Mouse (Mus musculus) urinary bladder, postnatal 0 days (tissue): Measurements from ENCODE around the gene Supt4a. TPM values are rescaled to one million over a fixed set of nuclear protein-coding genes. Genes with fewer than 3 reads are reported as not detected.

Experiments
- microRNA counts: library from miRNA; unstranded; fragments of <30 nt; microRNA quantifications from one replicate; lab custom pipeline; 2016
- microRNA-seq: library from miRNA; unstranded; fragments of <30 nt; microRNA quantifications from one replicate; pipeline ENCODE4, GENCODE M21; 2016
- polyA plus RNA-seq: library from polyadenylated mRNA; unstranded; fragments of >200 nt; fragmentation: Nextera tagmentation; extraction: Ambion mirVana; gene quantifications from 2 replicates; pipeline ENCODE4 v1.2.1, GENCODE M21; 2015

Gene Supt4a
- polyA plus RNA-seq: 81.5 and 98.9 TPM in 2 replicates

GRCm38 (mm10) chr11:87737175-87737740 lies at the start of gene Supt4a:
Gene Supt4a (plus strand): TSS chr11:87737552.

GRCm38 (mm10) chr11:87760301-87761081 lies 23.1 kb downstream of the Supt4a start, which contains the start of gene Tspoap1:
Gene Tspoap1 (plus strand): TSS chr11:87760541.

MicroRNAs within 50 kb of the gene (microRNA counts, 519-probe panel; counts per million panel counts)
- 4,190 counts per million, percentile 79 among the panel's probes with 10 or more counts for microRNA mmu-miR-142-3p (lab: Ali Mortazavi, UCI)
- 4,782 counts per million, percentile 88 among the panel's probes with 10 or more counts for microRNA mmu-miR-142-5p (lab: Ali Mortazavi, UCI)

Small RNA genes within 50 kb of the gene (microRNA-seq; reads per million reads assigned to microRNA genes)
- gene Mir142: not detected
- not detected for gene Mir142b

Other genes starting within 250 kb of the Supt4a start
- not detected in 2 replicates for gene Gm11492, start 170.9 kb upstream of the Supt4a start, polyA plus RNA-seq
- 27.8 and 30.6 TPM in 2 replicates for gene Sept4, start 168.6 kb upstream of the Supt4a start, polyA plus RNA-seq
- gene Mtmr4, start 145.4 kb upstream of the Supt4a start, polyA plus RNA-seq: 10.4 and 13.4 TPM in 2 replicates
- 0.11 TPM in 2 replicates for gene Hsf5, start 120.4 kb upstream of the Supt4a start, polyA plus RNA-seq
- 1.3 and 1.8 TPM in 2 replicates for gene Rnf43, start 74.8 kb upstream of the Supt4a start, polyA plus RNA-seq
- gene Tspoap1, start 23.0 kb downstream of the Supt4a start, polyA plus RNA-seq: 0.45 and 0.86 TPM in 2 replicates
- 1.2 and 1.8 TPM in 2 replicates for gene Mpo, start 56.0 kb downstream of the Supt4a start, polyA plus RNA-seq
- not detected in 2 replicates for gene Lpo, start 90.7 kb downstream of the Supt4a start, polyA plus RNA-seq
- gene Mks1, start 115.7 kb downstream of the Supt4a start, polyA plus RNA-seq: 4.1 and 5.7 TPM in 2 replicates
- 0.45 and 0.66 TPM in 2 replicates for gene Epx, start 138.0 kb downstream of the Supt4a start, polyA plus RNA-seq
- not detected in 2 replicates for gene Olfr462, start 154.7 kb downstream of the Supt4a start, polyA plus RNA-seq
- gene Olfr463, start 159.8 kb downstream of the Supt4a start, polyA plus RNA-seq: not detected in 2 replicates
- not detected in 2 replicates for gene Olfr464, start 183.4 kb downstream of the Supt4a start, polyA plus RNA-seq
- gene Dynll2, start 250.0 kb downstream of the Supt4a start, polyA plus RNA-seq: 15.8 and 17.7 TPM in 2 replicates